Mouse (Mus musculus): ENCODE measurements at regions not wholly inside any gene's neighbourhood (a gene's known extent, or its start where the extent isn't known, plus 50 kb on each side); places are given as distances from the start of the nearest gene placed in this dataset.

GRCm38 (mm10) chr13:28465187-28465880 lies 208.0 kb downstream of the Gm11361 start:
- no peak for DNase-seq (ENCODE audit: low spot score)

- no peak for DNase-seq (ENCODE audit: low spot score)
Measured at GRCm38 (mm10) chr13:28461281-28461680, 204.0 kb downstream of the Gm11361 start.

GRCm38 (mm10) chr13:28457403-28457802 lies 200.1 kb downstream of the Gm11361 start:
- DNase-seq (ENCODE audit: low spot score) = no peak

GRCm38 (mm10) chr13:28455878-28456277 lies 198.6 kb downstream of the Gm11361 start:
- DNase-seq (ENCODE audit: low spot score) = no peak

- DNase-seq (ENCODE audit: low spot score) = no peak
Measured at GRCm38 (mm10) chr13:28455016-28455415, 197.7 kb downstream of the Gm11361 start.

- DNase-seq (ENCODE audit: low spot score) = no peak
Measured at GRCm38 (mm10) chr13:28450699-28451445, 193.5 kb downstream of the Gm11361 start.

- DNase-seq (ENCODE audit: low spot score) = no peak
Measured at GRCm38 (mm10) chr13:28449026-28449425, 191.7 kb downstream of the Gm11361 start.

GRCm38 (mm10) chr13:28442250-28442649 lies 184.9 kb downstream of the Gm11361 start:
- DNase-seq (ENCODE audit: low spot score) = no peak

- no peak for DNase-seq (ENCODE audit: low spot score)
Measured at GRCm38 (mm10) chr13:28433445-28433844, 176.1 kb downstream of the Gm11361 start.

GRCm38 (mm10) chr13:28432017-28432416 lies 174.7 kb downstream of the Gm11361 start:
- no peak for DNase-seq (ENCODE audit: low spot score)

- peak; percentile 50 for DNase-seq (ENCODE audit: low spot score)
Measured at GRCm38 (mm10) chr13:28426085-28426484, 168.8 kb downstream of the Gm11361 start.

GRCm38 (mm10) chr13:28425116-28425515 lies 167.8 kb downstream of the Gm11361 start:
- DNase-seq (ENCODE audit: low spot score) = no peak

GRCm38 (mm10) chr13:28424446-28425059 lies 167.2 kb downstream of the Gm11361 start:
- no peak for DNase-seq (ENCODE audit: low spot score)

GRCm38 (mm10) chr13:28421309-28421708 lies 164.0 kb downstream of the Gm11361 start:
- no peak for DNase-seq (ENCODE audit: low spot score)

- no peak for DNase-seq (ENCODE audit: low spot score)
Measured at GRCm38 (mm10) chr13:28420636-28421035, 163.3 kb downstream of the Gm11361 start.

GRCm38 (mm10) chr13:28419950-28420381 lies 162.6 kb downstream of the Gm11361 start:
- DNase-seq (ENCODE audit: low spot score) = peak; percentile 58

- peak; percentile 26 for DNase-seq (ENCODE audit: low spot score)
Measured at GRCm38 (mm10) chr13:28418936-28419681, 161.8 kb downstream of the Gm11361 start.

GRCm38 (mm10) chr13:28417929-28418881 lies 160.9 kb downstream of the Gm11361 start:
- peak; percentile 76 for DNase-seq (ENCODE audit: low spot score)

- DNase-seq (ENCODE audit: low spot score) = peak; percentile 84
Measured at GRCm38 (mm10) chr13:28417431-28417928, 160.2 kb downstream of the Gm11361 start.

GRCm38 (mm10) chr13:28416887-28417286 lies 159.6 kb downstream of the Gm11361 start:
- peak; percentile 54 for DNase-seq (ENCODE audit: low spot score)

Data from thymus, postnatal 0 days (tissue).